Mouse (Mus musculus): ENCODE results near the gene Vwa1.
"Not testable (repeated sequence)": the region's sequence is repeated elsewhere in the genome, so short reads cannot be mapped to it uniquely, and the experiment has no call there.

Vwa1 gene

GRCm38 (mm10) chr4:155774280-155774754, at the start of gene Vwa1:
Gene Vwa1 (minus strand): TSS chr4:155774698.
- peak; percentile 78 for DNase-seq (ENCODE audit: low read depth, low spot score)

GRCm38 (mm10) chr4:155823443-155823842, 48.9 kb upstream of the Vwa1 start:
- DNase-seq (ENCODE audit: low read depth, low spot score), result no peak

DNA sequence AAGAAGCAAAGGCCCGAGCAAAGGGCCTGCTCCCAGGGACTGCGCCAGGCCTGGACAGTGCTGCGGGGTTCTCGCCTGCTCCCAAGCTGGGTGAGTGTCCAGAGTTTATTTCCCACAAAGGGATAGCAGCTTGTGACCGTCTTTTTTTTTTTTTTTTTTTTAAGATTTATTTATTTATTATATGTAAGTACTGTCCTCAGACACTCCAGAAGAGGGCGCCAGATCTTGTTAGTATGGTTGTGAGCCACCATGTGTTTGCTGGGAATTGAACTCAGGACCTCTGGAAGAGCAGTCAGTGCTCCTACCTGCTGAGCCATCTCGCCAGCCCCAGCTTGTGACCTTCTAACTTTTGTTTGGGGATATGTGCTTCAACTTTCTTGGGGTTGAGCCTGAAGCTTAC, 46.5 kb upstream of the Vwa1 start:
- DNase-seq (ENCODE audit: low read depth, low spot score), result no peak

- no peak for DNase-seq (ENCODE audit: low read depth, low spot score)
Measured at GRCm38 (mm10) chr4:155817533-155817932, 43.0 kb upstream of the Vwa1 start.

DNA sequence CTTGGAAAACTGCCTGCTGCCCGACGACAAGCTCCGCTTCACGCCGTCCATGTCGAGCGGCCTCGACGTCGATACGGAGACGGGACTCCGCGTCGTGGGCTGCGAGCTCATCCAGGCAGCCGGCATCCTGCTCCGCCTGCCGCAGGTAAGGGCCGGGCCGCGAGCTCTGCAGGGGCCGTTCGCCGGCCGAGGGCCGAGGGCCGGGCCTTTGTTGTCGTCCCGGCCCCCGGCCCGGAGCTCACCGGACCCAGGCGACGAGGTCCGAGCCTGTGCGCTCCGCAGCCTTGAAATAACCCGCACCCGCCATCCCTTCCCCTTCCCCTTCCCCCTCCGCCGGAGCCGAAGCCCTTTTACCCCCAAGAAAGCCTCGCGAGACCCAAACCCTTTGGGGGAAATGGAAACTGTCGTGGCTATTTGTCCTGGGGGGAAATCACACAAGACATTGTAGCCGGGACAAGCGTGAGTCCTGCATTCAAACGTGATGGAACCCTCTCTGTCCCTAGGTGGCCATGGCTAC, 38.2 kb upstream of the Vwa1 start:
- no peak for DNase-seq (ENCODE audit: low read depth, low spot score)

DNA sequence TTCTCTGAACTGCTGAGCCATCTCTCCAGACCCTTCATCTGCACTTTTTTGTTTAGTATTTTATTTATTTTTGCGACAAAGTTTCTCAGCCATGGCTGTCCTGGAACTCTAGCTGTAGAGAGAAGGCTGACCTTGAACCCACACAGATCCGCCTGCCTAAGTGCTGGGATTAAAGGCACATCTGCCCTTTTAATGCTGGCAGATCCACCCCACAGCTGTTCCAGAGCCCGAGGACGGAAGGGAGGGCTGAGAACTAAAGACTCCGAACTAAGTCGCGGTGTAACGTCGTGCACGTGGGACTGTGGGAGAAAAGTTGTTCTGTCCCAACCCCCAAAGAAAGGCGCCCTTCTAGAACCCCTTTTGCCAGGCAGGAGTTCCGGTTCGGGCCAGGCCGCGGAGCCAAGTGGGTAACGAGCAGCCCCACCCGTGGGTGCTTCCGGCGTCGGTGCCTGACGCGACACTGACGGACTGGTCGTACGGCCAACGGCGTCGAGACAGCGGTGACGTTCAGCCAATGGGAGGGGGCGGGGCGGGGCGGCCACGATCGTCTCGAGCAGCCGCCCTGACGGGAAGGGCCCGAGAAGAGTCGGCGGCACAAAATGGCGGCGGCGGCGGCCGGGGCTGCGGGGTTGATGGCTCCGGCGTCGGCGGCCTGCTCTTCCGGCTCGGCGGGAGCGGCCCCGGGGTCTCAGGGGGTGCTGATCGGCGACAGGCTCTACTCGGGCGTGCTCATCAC, 37.6 kb upstream of the Vwa1 start, which contains the start of gene Ccnl2:
Gene Ccnl2 (plus strand): TSS at position 561 of the 736 bp plus-strand sequence.
- DNase-seq (ENCODE audit: low read depth, low spot score), result peak; percentile 99

- DNase-seq (ENCODE audit: low read depth, low spot score), result no peak
Measured at GRCm38 (mm10) chr4:155807841-155808240, 33.3 kb upstream of the Vwa1 start.

GRCm38 (mm10) chr4:155803340-155804041, 29.0 kb upstream of the Vwa1 start:
- peak; percentile 91 for DNase-seq (ENCODE audit: low read depth, low spot score)

DNA sequence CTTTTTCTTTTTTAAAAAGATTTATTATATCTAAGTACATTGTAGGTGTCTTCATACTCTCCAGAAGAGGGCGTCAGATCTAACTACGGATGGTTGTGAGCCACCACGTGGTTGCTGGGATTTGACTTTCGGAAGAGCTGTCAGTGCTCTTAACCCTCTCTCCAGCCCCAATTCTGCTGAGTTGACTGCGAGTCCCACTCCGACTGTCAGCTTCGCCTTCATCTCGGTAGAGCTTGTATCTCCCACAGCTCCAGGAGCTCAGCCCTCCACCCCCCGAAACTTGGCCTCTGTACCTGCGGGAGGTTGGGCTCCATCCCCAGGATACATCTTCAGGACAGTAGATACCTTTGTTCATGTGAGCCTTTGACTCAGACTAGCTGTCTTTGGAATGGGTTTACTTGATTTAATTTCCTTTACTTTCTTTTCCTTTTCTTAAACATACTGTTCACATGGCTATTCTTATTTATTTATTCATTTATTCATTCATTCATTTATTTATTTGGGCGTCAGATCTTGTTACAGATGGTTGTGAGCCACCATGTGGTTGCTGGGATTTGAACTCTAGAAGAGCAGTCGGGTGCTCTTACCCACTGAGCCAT, 28.3 kb upstream of the Vwa1 start, which contains the start of gene Mrpl20:
Gene Mrpl20 (plus strand): TSS at position 138 of the 599 bp plus-strand sequence.
- no peak for DNase-seq (ENCODE audit: low read depth, low spot score)

- no peak for DNase-seq (ENCODE audit: low read depth, low spot score)
Measured at GRCm38 (mm10) chr4:155802075-155802474, 27.6 kb upstream of the Vwa1 start.

DNA sequence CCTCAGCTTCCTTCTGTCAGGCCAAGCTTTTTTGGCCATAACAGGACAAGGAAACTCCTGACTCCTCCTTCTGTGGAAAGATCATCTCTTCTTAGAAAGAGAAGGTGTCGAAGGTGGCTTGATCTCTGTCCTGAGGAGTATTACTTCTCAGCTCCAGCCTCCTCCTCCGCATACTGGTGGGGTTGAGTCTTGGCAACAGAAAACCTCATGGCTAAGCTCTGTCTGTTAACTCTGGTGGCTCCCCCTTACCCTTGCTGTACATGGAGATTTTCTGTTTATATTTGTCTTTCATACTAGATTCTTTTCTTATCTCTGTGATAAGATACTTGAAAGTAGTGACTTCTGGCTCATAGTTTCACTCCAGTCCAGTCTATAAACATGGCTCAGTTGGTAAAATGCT, 19.2 kb upstream of the Vwa1 start:
- no peak for DNase-seq (ENCODE audit: low read depth, low spot score)

- DNase-seq (ENCODE audit: low read depth, low spot score), result no peak
Measured at GRCm38 (mm10) chr4:155791240-155791933, 16.9 kb upstream of the Vwa1 start.

GRCm38 (mm10) chr4:155790650-155791161, 16.2 kb upstream of the Vwa1 start:
- DNase-seq (ENCODE audit: low read depth, low spot score), result no peak

GRCm38 (mm10) chr4:155790021-155790489, 15.6 kb upstream of the Vwa1 start, which contains the start of gene Ankrd65:
Gene Ankrd65 (plus strand): TSS chr4:155790439.
- DNase-seq (ENCODE audit: low read depth, low spot score), result no peak

- DNase-seq (ENCODE audit: low read depth, low spot score), result not testable (repeated sequence)
Measured at GRCm38 (mm10) chr4:155788833-155789232, 14.3 kb upstream of the Vwa1 start.

GRCm38 (mm10) chr4:155788300-155788699, 13.8 kb upstream of the Vwa1 start:
- DNase-seq (ENCODE audit: low read depth, low spot score), result no peak

GRCm38 (mm10) chr4:155785819-155786218, 11.3 kb upstream of the Vwa1 start, which contains the start of gene Tmem88b:
Gene Tmem88b (minus strand): TSS chr4:155785874.
- no peak for DNase-seq (ENCODE audit: low read depth, low spot score)

DNA sequence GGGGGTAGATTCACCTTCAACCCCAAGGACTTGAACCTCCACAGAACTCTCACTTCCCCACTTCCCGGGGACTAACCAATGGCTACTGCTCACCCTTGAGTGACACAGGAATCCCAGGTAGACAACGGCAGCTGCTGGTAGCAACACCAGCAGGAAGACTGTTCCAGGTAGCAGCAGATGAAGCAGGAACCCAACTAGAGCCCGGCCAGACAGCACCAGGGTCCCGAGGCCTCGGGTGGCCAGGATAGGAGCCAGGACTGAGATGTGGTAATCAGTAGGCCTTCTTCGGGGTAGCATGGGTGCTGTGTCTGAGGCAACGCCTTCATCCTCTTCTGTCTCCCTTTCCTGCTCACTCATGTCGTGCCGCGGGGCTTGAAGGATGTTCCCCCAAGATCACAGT, 10.7 kb upstream of the Vwa1 start:
- DNase-seq (ENCODE audit: low read depth, low spot score), result no peak

DNA sequence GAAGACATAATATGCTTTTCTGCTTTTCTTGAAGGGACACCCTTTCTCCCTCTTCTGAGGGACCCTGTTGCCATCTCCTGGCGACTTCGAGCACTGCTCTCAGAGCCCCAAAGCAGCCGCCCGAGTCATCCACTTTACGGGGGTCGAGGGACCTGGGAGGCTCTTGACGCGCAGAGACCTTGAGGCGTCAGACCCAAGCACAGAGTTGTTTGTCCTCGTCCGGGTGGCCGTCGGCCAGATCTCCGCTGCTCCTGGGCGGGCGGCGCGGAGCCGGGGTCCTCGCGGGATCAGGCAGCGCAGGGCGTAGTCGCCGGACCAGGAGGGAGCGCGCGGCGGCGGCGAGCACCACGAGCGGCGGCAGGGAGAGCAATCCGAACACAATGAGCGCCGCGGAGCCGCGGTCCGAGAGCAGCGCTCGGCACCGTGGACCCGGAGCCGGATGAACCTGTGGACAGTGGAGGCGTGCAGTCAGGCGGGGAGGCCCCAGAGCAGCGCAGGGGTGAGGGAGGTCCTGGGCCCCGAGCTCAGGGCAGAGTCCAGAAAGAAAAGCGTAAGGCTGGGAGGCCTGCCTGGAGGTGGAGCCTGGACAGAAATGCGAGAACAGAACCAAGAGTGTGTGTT, 9.7 kb upstream of the Vwa1 start:
- DNase-seq (ENCODE audit: low read depth, low spot score), result peak; percentile 69

DNA sequence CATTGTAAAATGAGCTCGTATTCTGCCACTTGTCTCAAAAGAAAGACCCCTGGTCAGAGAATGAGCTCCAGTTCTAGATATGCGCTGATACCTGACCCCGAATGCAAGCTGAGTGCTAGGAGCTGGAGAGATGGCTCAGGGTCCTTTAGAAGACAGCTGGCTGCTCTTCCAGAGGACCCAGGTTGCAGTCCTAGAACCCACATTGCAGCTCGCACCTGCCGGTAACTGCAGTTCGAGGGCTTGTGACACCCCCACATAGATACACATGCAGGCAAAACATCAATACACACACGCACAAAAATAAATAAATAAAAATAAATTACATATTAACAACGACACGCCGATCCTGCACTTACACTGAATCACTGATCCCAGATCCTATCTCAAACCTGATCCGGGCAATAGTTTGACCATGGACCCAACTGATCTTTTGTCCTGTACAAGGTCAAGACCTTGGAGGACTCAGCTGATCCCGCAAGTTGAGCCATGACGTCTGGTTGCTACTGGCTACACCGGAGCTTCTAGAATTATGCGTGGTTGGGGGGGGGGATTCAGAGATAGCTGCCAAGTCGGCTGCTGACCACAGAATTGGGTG, 9.1 kb upstream of the Vwa1 start:
- no peak for DNase-seq (ENCODE audit: low read depth, low spot score)
